Mouse (Mus musculus) MEL (cell line): ENCODE measurements around the gene Cers6.

Experiments
- CHD1 ChIP-seq: IDR thresholded peaks from 2 replicates; pipeline ENCODE4 v1.6.1; 2012; ENCODE audit warnings: low read depth, mild to moderate bottlenecking, inconsistent platforms, low read length, improper control_type of control experiment
- CTCF ChIP-seq, 3 experiments: IDR thresholded peaks in 2 of 3; conservative IDR thresholded peaks in 1 of 3; 2 replicates each; pipeline ENCODE4 v1.5.1; 2011 to 2012; ENCODE audit warnings: low read length in 3 of 3, low read depth in 2 of 3, mild to moderate bottlenecking in 2 of 3, improper control_type of control experiment in 1 of 3, inconsistent platforms in 1 of 3, mixed read lengths in 1 of 3, moderate library complexity in 1 of 3; ENCODE audit not compliant: control insufficient read depth in 1 of 3, insufficient read depth in 1 of 3, poor library complexity in 1 of 3, severe bottlenecking in 1 of 3
- HCFC1 ChIP-seq: IDR thresholded peaks from 2 replicates; pipeline ENCODE4 v1.6.1; 2012; ENCODE audit warnings: low read depth, mild to moderate bottlenecking, inconsistent platforms, low read length, improper control_type of control experiment, moderate library complexity
- MAZ ChIP-seq: IDR thresholded peaks from 2 replicates; pipeline ENCODE4 v1.6.1; 2012; ENCODE audit warnings: low read depth, mild to moderate bottlenecking, inconsistent platforms, low read length, improper control_type of control experiment
- MYB ChIP-seq: IDR thresholded peaks from 2 replicates; pipeline ENCODE4 v1.6.1; 2011; ENCODE audit warnings: mild to moderate bottlenecking, low read depth, low read length, improper control_type of control experiment
- NELFE ChIP-seq: IDR thresholded peaks from 2 replicates; pipeline ENCODE4 v1.6.1; 2011; ENCODE audit warnings: low read depth, low read length, improper control_type of control experiment
- NRF1 ChIP-seq: IDR thresholded peaks from 2 replicates; pipeline ENCODE4 v1.6.1; 2014; ENCODE audit warnings: low read depth, mild to moderate bottlenecking, inconsistent platforms, low read length, improper control_type of control experiment, moderate library complexity; ENCODE audit not compliant: poor library complexity, insufficient read depth, severe bottlenecking
- POLR2A ChIP-seq, 2 experiments: IDR thresholded peaks; 2 replicates each; pipeline ENCODE4 v1.6.1; 2011 to 2012; ENCODE audit warnings: low read length in 2 of 2, mild to moderate bottlenecking in 2 of 2, control low read depth in 1 of 2, improper control_type of control experiment in 1 of 2, low read depth in 1 of 2, moderate library complexity in 1 of 2; ENCODE audit not compliant: control insufficient read depth in 1 of 2, insufficient read depth in 1 of 2, poor library complexity in 1 of 2
- ZC3H11A ChIP-seq: IDR thresholded peaks from 2 replicates; pipeline ENCODE4 v1.6.1; 2012; ENCODE audit warnings: low read depth, mild to moderate bottlenecking, inconsistent platforms, low read length, improper control_type of control experiment
- ZKSCAN1 ChIP-seq: IDR thresholded peaks from 2 replicates; pipeline ENCODE4 v1.6.1; 2012; ENCODE audit warnings: low read depth, mild to moderate bottlenecking, inconsistent platforms, low read length, improper control_type of control experiment, moderate library complexity
- ZNF384 ChIP-seq: IDR thresholded peaks from 2 replicates; pipeline ENCODE4 v1.6.1; 2012; ENCODE audit warnings: low read depth, mild to moderate bottlenecking, inconsistent platforms, low read length, improper control_type of control experiment

GRCm38 (mm10) chr2:69011860-69012259 is 150.6 kb downstream of the Cers6 start:
- TF ChIP-seq CTCF (IDR thresholded peaks at IDR 0.05 in 2 of 3, conservative IDR thresholded peaks at IDR 0.05 in 1 of 3; ENCODE audit: control insufficient read depth in 1 of 3, insufficient read depth in 1 of 3, low read depth in 2 of 3, low read length in 3 of 3, poor library complexity in 1 of 3, severe bottlenecking in 1 of 3), result no peak
- TF ChIP-seq ZNF384, result no peak
- no peak for TF ChIP-seq ZC3H11A
- TF ChIP-seq POLR2A (IDR thresholded peaks at IDR 0.05; ENCODE audit: control insufficient read depth in 1 of 2, insufficient read depth in 1 of 2, low read depth in 1 of 2, low read length in 2 of 2, poor library complexity in 1 of 2), result no peak
- TF ChIP-seq NELFE, result no peak
- no peak for TF ChIP-seq HCFC1
- TF ChIP-seq CHD1, result no peak
- no peak for TF ChIP-seq NRF1
- no peak for TF ChIP-seq MAZ
- no peak for TF ChIP-seq ZKSCAN1
- TF ChIP-seq MYB, result no peak
